Mouse (Mus musculus) intestine, postnatal 0 days (tissue): Measurements from ENCODE around the gene Trp63. TPM values are rescaled to one million over a fixed set of nuclear protein-coding genes. Genes with fewer than 3 reads are reported as not detected.

Experiments used
- ATAC-seq: fragments of 200-750 bp; cut with Nextera tagmentation; 2 replicates; pipeline ENCODE4 v1.8.0; 2017; ENCODE audit warnings: mild to moderate bottlenecking, moderate TSS enrichment, moderate library complexity
- H3K27ac ChIP-seq: fragments of 300-500 bp; sonication (generic); 2 replicates; pipeline ENCODE4 v1.5.1; 2014; ENCODE audit warnings: mild to moderate bottlenecking, low read depth, low read length, moderate library complexity
- H3K27me3 ChIP-seq: fragments of 300-500 bp; sonication (generic); replicated peaks from 2 replicates; pipeline ENCODE4 v1.6.1; 2014; ENCODE audit warnings: low read length, mixed read lengths; ENCODE audit not compliant: control insufficient read depth, insufficient read depth
- H3K36me3 ChIP-seq: fragments of 300-500 bp; sonication (generic); 2 replicates; pipeline ENCODE4 v1.6.1; 2014; ENCODE audit warnings: mild to moderate bottlenecking, moderate library complexity; ENCODE audit not compliant: control insufficient read depth, insufficient read depth
- H3K4me1 ChIP-seq: fragments of 300-500 bp; sonication (generic); replicated peaks from 2 replicates; pipeline ENCODE4 v1.6.1; 2014; ENCODE audit warnings: antibody characterized with exemption, low read length, mixed read lengths; ENCODE audit not compliant: control insufficient read depth, insufficient read depth
- H3K4me2 ChIP-seq: fragments of 300-500 bp; sonication (generic); replicated peaks from 2 replicates; pipeline ENCODE4 v1.6.1; 2014; ENCODE audit warnings: low read depth, mild to moderate bottlenecking, moderate library complexity
- H3K4me3 ChIP-seq: fragments of 300-500 bp; sonication (generic); 2 replicates; pipeline ENCODE4 v1.5.1; 2014; ENCODE audit warnings: low read depth, low read length
- H3K9ac ChIP-seq: fragments of 300-500 bp; sonication (generic); 2 replicates; pipeline ENCODE4 v1.6.1; 2014; ENCODE audit warnings: mild to moderate bottlenecking, low read depth, low read length
- H3K9me3 ChIP-seq: fragments of 300-500 bp; sonication (generic); 2 replicates; pipeline ENCODE4 v1.6.1; 2016; ENCODE audit warnings: mixed run types; ENCODE audit not compliant: control insufficient read depth
- CTCF ChIP-seq: sonication (generic); IDR thresholded peaks from 2 replicates; pipeline ENCODE4 v1.5.1; 2016; ENCODE audit warnings: low read depth, mild to moderate bottlenecking, control low read depth, antibody characterized with exemption, moderate library complexity
- WGBS: fragments of 180-500 bp; shearing (Covaris S2); extraction: QIAGEN DNeasy Blood & Tissue Kit; methylation state at CpG from one replicate; pipeline ENCODE4 v1.1.7; 2014; 5-methylcytosine and 5-hydroxymethylcytosine counted together
- polyA plus RNA-seq: library from polyadenylated mRNA; unstranded; fragments of >200 nt; fragmentation: Nextera tagmentation; extraction: Ambion mirVana; gene quantifications from 2 replicates; pipeline ENCODE4 v1.2.1, GENCODE M21; 2015

The Trp63 gene
- polyA plus RNA-seq, 1 experiment from 2014 or later, result 0.04 TPM

GRCm38 (mm10) chr16:25849593-25850464 is 166.3 kb downstream of the Trp63 start:
- Histone ChIP-seq H3K27me3 (no peaks in the 10 kb centered on the region), H3K4me1 (no peaks in the 10 kb centered on the region), H3K9ac (no peak overlapping the region), H3K4me2 (no peak overlapping the region), H3K9me3 (no peaks in the 10 kb centered on the region), H3K36me3 (no peaks in the 10 kb centered on the region), H3K4me3 (no peak overlapping the region), H3K27ac (no peak overlapping the region)
- no peak for TF ChIP-seq CTCF
- WGBS, result 39% methylated on average over 13 of the region's 13 CpGs
- ATAC-seq, result peak; percentile 59

GRCm38 (mm10) chr16:25860731-25861505 is 177.4 kb downstream of the Trp63 start:
- no peak overlapping the region for H3K4me3 ChIP-seq
- no peaks in the 10 kb centered on the region for H3K9me3 ChIP-seq
- no peaks in the 10 kb centered on the region for H3K27me3 ChIP-seq
- WGBS, result 86% methylated on average over 8 of the region's 8 CpGs
- no peak for ATAC-seq
- H3K4me1 ChIP-seq, result no peaks in the 10 kb centered on the region
- no peak for TF ChIP-seq CTCF
- H3K9ac ChIP-seq, result no peak overlapping the region
- no peak overlapping the region for H3K27ac ChIP-seq
- H3K36me3 ChIP-seq, result no peaks in the 10 kb centered on the region
- H3K4me2 ChIP-seq, result no peak overlapping the region

GRCm38 (mm10) chr16:25865096-25865869 is 181.7 kb downstream of the Trp63 start:
- Histone ChIP-seq H3K36me3 (no peaks in the 10 kb centered on the region), H3K9me3 (no peaks in the 10 kb centered on the region), H3K27me3 (no peaks in the 10 kb centered on the region), H3K4me2 (no peak overlapping the region), H3K4me3 (no peak overlapping the region), H3K9ac (no peak overlapping the region), H3K27ac (no peak overlapping the region), H3K4me1 (no peaks in the 10 kb centered on the region)
- WGBS, result 64% methylated on average over 7 of the region's 7 CpGs
- no peak for ATAC-seq
- TF ChIP-seq CTCF, result no peak

GRCm38 (mm10) chr16:25871503-25871902 is 187.9 kb downstream of the Trp63 start:
- no peaks in the 10 kb centered on the region for H3K4me1 ChIP-seq
- H3K4me2 ChIP-seq, result no peak overlapping the region
- no peak overlapping the region for H3K4me3 ChIP-seq
- H3K27me3 ChIP-seq, result no peaks in the 10 kb centered on the region
- H3K9me3 ChIP-seq, result no peaks in the 10 kb centered on the region
- no peak for TF ChIP-seq CTCF
- WGBS, result 86% methylated on average over 1 of the region's 1 CpGs
- no peaks in the 10 kb centered on the region for H3K36me3 ChIP-seq
- ATAC-seq, result no peak
- H3K27ac ChIP-seq, result no peak overlapping the region
- no peak overlapping the region for H3K9ac ChIP-seq

GRCm38 (mm10) chr16:25875681-25876080 is 192.1 kb downstream of the Trp63 start:
- Histone ChIP-seq H3K36me3 (no peaks in the 10 kb centered on the region), H3K4me3 (no peak overlapping the region), H3K9me3 (no peaks in the 10 kb centered on the region), H3K9ac (no peak overlapping the region), H3K4me1 (no peaks in the 10 kb centered on the region), H3K27ac (no peak overlapping the region), H3K4me2 (no peak overlapping the region), H3K27me3 (no peaks in the 10 kb centered on the region)
- no peak for TF ChIP-seq CTCF
- ATAC-seq, result no peak
- WGBS, result 86% methylated on average over 2 of the region's 2 CpGs
